Mouse (Mus musculus) midbrain, embryonic 13.5 days (tissue): Measurements from ENCODE around the gene Fasl. TPM values are rescaled to one million over a fixed set of nuclear protein-coding genes. Genes with fewer than 3 reads are reported as not detected.

Source experiments
- ATAC-seq: fragments of 200-750 bp; cut with Nextera tagmentation; 2 replicates; pipeline ENCODE4 v1.8.0; 2017; ENCODE audit warnings: mild to moderate bottlenecking, moderate TSS enrichment, moderate library complexity
- H3K27ac ChIP-seq: fragments of 300-500 bp; sonication (generic); 2 replicates; pipeline ENCODE4 v1.5.1; 2015; ENCODE audit warnings: inconsistent platforms, mild to moderate bottlenecking, moderate library complexity
- H3K27me3 ChIP-seq: fragments of 300-500 bp; sonication (generic); 2 replicates; pipeline ENCODE4 v1.6.1; 2015; ENCODE audit warnings: mild to moderate bottlenecking, inconsistent platforms
- H3K36me3 ChIP-seq: fragments of 300-500 bp; sonication (generic); 2 replicates; pipeline ENCODE4 v1.6.1; 2015; ENCODE audit warnings: mild to moderate bottlenecking, inconsistent platforms
- H3K4me1 ChIP-seq: fragments of 300-500 bp; sonication (generic); replicated peaks from 2 replicates; pipeline ENCODE4 v1.6.1; 2015; ENCODE audit warnings: inconsistent platforms
- H3K4me2 ChIP-seq: fragments of 300-500 bp; sonication (generic); replicated peaks from 2 replicates; pipeline ENCODE4 v1.6.1; 2015; ENCODE audit warnings: moderate library complexity, mild to moderate bottlenecking, inconsistent platforms
- H3K4me3 ChIP-seq: fragments of 300-500 bp; sonication (generic); replicated peaks from 2 replicates; pipeline ENCODE4 v1.5.1; 2015; ENCODE audit warnings: mild to moderate bottlenecking, inconsistent platforms
- H3K9ac ChIP-seq: fragments of 300-500 bp; sonication (generic); replicated peaks from 2 replicates; pipeline ENCODE4 v1.6.1; 2015; ENCODE audit warnings: mild to moderate bottlenecking, inconsistent platforms
- H3K9me3 ChIP-seq: fragments of 300-500 bp; sonication (generic); 2 replicates; pipeline ENCODE4 v1.6.1; 2016; ENCODE audit warnings: mild to moderate bottlenecking, inconsistent platforms
- WGBS: fragments of 180-500 bp; shearing (Covaris S2); methylation state at CpG from one replicate; pipeline ENCODE4 v1.1.7; 2015; 5-methylcytosine and 5-hydroxymethylcytosine counted together
- polyA plus RNA-seq: library from polyadenylated mRNA; unstranded; fragments of >200 nt; fragmentation: Nextera tagmentation; extraction: Ambion mirVana; gene quantifications from 2 replicates; pipeline ENCODE4 v1.2.1, GENCODE M21; 2015

Gene Fasl
- polyA plus RNA-seq, 1 experiment from 2014 or later = 0.08 TPM

DNA sequence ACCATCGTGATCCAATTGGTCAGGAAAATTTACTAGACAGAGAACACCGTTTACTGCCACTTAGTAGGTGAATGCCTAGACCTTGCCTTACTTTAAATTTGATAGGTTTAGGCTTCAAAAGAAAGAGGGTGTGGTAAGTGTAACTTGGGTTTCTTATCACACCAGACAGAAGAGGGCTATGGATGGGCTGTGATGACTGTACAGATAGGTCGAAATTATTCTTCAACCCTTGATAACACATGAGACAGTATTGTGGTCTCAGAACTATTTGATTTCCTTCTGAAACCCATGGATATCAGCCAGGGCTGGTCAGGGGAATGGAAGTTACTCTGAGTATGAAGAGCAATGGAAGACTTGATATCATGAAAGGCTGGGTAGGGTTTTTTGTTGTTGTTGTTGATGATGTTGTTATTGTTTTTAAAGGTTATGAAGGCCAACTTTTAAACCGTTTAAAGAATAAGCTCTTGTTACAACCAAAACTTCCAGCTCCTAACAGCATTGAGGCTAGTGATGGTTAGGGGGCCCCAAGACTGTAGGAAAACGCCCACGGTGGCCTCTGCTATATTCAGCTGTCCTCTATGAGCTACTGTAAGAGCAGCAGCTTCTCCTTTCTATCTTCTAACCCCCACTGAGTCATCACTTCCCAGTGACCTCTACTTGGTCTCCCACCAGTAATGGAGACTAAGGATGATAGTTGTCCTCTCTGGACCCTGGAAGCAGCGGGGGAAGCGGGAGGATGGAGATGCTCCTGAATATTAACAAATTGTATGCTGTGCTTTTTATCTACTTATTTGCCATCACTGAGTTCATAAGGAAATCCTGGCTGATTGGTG, 3.8 kb upstream of the Fasl start:
- WGBS = 91% methylated on average over 8 of the region's 8 CpGs
- ATAC-seq = no peak
- H3K9ac ChIP-seq = no peak overlapping the region
- H3K27me3 ChIP-seq = no peaks in the 10 kb centered on the region
- H3K4me3 ChIP-seq = no peak overlapping the region
- H3K4me2 ChIP-seq = no peak overlapping the region
- no peaks in the 10 kb centered on the region for H3K4me1 ChIP-seq
- H3K27ac ChIP-seq = no peak overlapping the region
- no peaks in the 10 kb centered on the region for H3K9me3 ChIP-seq
- H3K36me3 ChIP-seq = no peaks in the 10 kb centered on the region

DNA sequence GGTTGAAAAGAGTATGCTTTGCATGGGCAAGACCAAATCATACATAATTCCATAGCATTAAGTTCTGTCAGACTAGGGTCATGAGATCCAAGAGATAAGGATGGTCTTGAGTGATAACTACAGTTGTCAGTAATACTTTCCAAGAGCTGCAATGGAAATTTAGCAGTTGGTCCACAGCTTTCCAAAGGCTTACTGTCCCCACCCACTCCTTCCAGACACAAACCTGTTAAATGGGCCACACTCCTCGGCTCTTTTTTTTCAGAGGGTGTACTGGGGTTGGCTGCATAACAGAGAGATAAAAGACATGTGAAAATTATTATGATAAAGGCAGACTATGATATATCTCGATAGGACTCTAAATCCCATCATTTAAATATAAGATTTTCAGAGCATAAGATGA, 5.6 kb downstream of the Fasl start:
- 81% methylated on average over 2 of the region's 2 CpGs for WGBS
- H3K4me2 ChIP-seq = no peak overlapping the region
- no peaks in the 10 kb centered on the region for H3K36me3 ChIP-seq
- no peak for ATAC-seq
- H3K27me3 ChIP-seq = no peaks in the 10 kb centered on the region
- H3K4me1 ChIP-seq = no peaks in the 10 kb centered on the region
- no peak overlapping the region for H3K27ac ChIP-seq
- H3K4me3 ChIP-seq = no peak overlapping the region
- H3K9ac ChIP-seq = no peak overlapping the region
- H3K9me3 ChIP-seq = no peaks in the 10 kb centered on the region

GRCm38 (mm10) chr1:161781594-161781993, 6.7 kb downstream of the Fasl start:
- Histone ChIP-seq H3K27me3 (no peaks in the 10 kb centered on the region), H3K9ac (no peak overlapping the region), H3K4me2 (no peak overlapping the region), H3K27ac (no peak overlapping the region), H3K36me3 (no peaks in the 10 kb centered on the region), H3K4me3 (no peak overlapping the region), H3K9me3 (no peaks in the 10 kb centered on the region), H3K4me1 (no peaks in the 10 kb centered on the region)
- ATAC-seq = no peak
- 89% methylated on average over 5 of the region's 5 CpGs for WGBS

- H3K4me3 ChIP-seq = no peak overlapping the region
- no peaks in the 10 kb centered on the region for H3K27me3 ChIP-seq
- ATAC-seq = no peak
- H3K9ac ChIP-seq = no peak overlapping the region
- no peak overlapping the region for H3K27ac ChIP-seq
- no peaks in the 10 kb centered on the region for H3K4me1 ChIP-seq
- H3K36me3 ChIP-seq = no peaks in the 10 kb centered on the region
- no peak overlapping the region for H3K4me2 ChIP-seq
- H3K9me3 ChIP-seq = no peaks in the 10 kb centered on the region
Measured at GRCm38 (mm10) chr1:161779057-161779456, 9.2 kb downstream of the Fasl start.

- no peaks in the 10 kb centered on the region for H3K9me3 ChIP-seq
- no peak overlapping the region for H3K9ac ChIP-seq
- H3K4me1 ChIP-seq = no peaks in the 10 kb centered on the region
- no peak overlapping the region for H3K27ac ChIP-seq
- WGBS = 79% methylated on average over 6 of the region's 6 CpGs
- no peak for ATAC-seq
- no peak overlapping the region for H3K4me3 ChIP-seq
- H3K4me2 ChIP-seq = no peak overlapping the region
- no peaks in the 10 kb centered on the region for H3K36me3 ChIP-seq
- H3K27me3 ChIP-seq = no peaks in the 10 kb centered on the region
Measured at GRCm38 (mm10) chr1:161775151-161775550, 13.1 kb downstream of the Fasl start.

GRCm38 (mm10) chr1:161771293-161771692, 17.0 kb downstream of the Fasl start:
- no peaks in the 10 kb centered on the region for H3K4me1 ChIP-seq
- H3K9me3 ChIP-seq = no peaks in the 10 kb centered on the region
- H3K27ac ChIP-seq = no peak overlapping the region
- no peak overlapping the region for H3K9ac ChIP-seq
- ATAC-seq = no peak
- H3K36me3 ChIP-seq = no peaks in the 10 kb centered on the region
- H3K27me3 ChIP-seq = no peaks in the 10 kb centered on the region
- H3K4me3 ChIP-seq = no peak overlapping the region
- no peak overlapping the region for H3K4me2 ChIP-seq
- WGBS = 80% methylated on average over 2 of the region's 2 CpGs

- Histone ChIP-seq H3K4me3 (no peak overlapping the region), H3K27ac (no peak overlapping the region), H3K36me3 (no peaks in the 10 kb centered on the region), H3K9ac (no peak overlapping the region), H3K27me3 (no peaks in the 10 kb centered on the region), H3K9me3 (no peaks in the 10 kb centered on the region), H3K4me2 (no peak overlapping the region), H3K4me1 (no peaks in the 10 kb centered on the region)
- 84% methylated on average over 1 of the region's 1 CpGs for WGBS
- ATAC-seq = no peak
Measured at GRCm38 (mm10) chr1:161769329-161769728, 19.0 kb downstream of the Fasl start.

DNA sequence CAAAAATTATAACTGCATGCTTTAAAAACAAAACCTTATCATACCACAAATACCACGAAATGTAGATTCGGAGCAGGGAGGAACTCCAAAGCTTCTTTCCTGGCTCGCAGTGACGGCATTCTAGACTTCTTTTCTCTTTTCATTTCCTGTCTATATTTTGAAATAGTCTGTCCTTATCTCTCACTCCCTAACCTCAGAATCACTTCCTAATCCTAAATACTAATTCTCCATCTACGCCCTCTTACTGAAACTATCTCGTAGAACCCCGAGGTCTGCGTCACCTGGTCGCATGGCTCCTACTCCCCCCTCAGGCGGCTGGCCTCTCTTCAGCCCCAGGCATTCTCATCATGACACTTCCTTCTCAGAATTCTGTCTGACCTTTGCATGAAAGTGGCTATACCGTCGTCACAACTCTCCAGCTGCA, 21.2 kb downstream of the Fasl start:
- no peaks in the 10 kb centered on the region for H3K36me3 ChIP-seq
- H3K9me3 ChIP-seq = no peaks in the 10 kb centered on the region
- no peak overlapping the region for H3K4me3 ChIP-seq
- H3K4me2 ChIP-seq = no peak overlapping the region
- H3K27ac ChIP-seq = no peak overlapping the region
- no peak for ATAC-seq
- H3K9ac ChIP-seq = no peak overlapping the region
- no peaks in the 10 kb centered on the region for H3K4me1 ChIP-seq
- WGBS = 73% methylated on average over 12 of the region's 12 CpGs
- H3K27me3 ChIP-seq = no peaks in the 10 kb centered on the region

DNA sequence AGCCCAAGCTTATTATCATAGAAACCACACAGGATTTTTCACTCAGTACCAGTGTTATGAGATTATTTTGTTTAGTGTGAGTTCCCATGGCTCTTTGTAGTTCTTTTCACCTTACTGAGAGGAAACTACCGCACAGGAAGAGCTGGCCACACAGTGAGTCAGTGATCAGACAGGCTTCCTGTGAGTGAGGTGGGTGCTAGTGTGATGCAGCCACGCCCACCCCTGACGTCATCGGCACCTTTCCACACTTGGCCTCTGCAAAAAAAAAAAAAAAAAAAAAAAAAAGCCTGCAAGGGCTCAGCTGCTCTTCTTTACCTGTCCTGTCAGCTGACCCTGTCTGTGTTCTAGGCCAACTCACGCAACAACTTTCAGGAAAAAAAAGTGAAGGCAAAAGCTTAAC, 21.6 kb downstream of the Fasl start:
- Histone ChIP-seq H3K27me3 (no peaks in the 10 kb centered on the region), H3K4me1 (no peaks in the 10 kb centered on the region), H3K4me2 (no peak overlapping the region), H3K9ac (no peak overlapping the region), H3K9me3 (no peaks in the 10 kb centered on the region), H3K27ac (no peak overlapping the region), H3K36me3 (no peaks in the 10 kb centered on the region), H3K4me3 (no peak overlapping the region)
- ATAC-seq = no peak
- WGBS = 62% methylated on average over 5 of the region's 5 CpGs

DNA sequence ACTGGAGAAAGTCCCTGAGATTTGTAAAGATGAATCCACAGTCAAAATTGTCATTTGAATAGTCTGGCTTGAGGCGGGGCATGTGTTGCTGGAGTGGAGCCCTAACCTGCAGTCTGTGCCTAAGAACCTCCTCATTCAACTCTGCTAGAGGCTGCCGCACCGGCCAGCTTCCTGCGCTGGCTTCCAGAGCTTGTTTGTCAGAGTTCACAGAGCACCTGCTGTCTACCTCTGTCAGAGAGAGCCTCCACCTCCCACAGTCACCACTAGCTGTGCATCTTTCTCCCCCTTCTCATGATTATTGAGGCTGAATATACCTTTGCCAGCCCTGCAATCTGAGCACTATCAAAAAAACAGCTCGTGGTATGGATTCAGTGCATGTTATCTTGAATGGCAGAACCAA, 22.4 kb downstream of the Fasl start:
- Histone ChIP-seq H3K9ac (no peak overlapping the region), H3K9me3 (no peaks in the 10 kb centered on the region), H3K4me3 (no peak overlapping the region), H3K4me1 (no peaks in the 10 kb centered on the region), H3K4me2 (no peak overlapping the region), H3K36me3 (no peaks in the 10 kb centered on the region), H3K27me3 (no peaks in the 10 kb centered on the region), H3K27ac (no peak overlapping the region)
- no peak for ATAC-seq
- 48% methylated on average over 5 of the region's 5 CpGs for whole genome bisulfite sequencing

GRCm38 (mm10) chr1:161764964-161765363, 23.3 kb downstream of the Fasl start:
- no peak overlapping the region for H3K27ac ChIP-seq
- H3K36me3 ChIP-seq = no peaks in the 10 kb centered on the region
- no peaks in the 10 kb centered on the region for H3K4me1 ChIP-seq
- H3K4me2 ChIP-seq = no peak overlapping the region
- no peak overlapping the region for H3K4me3 ChIP-seq
- no peaks in the 10 kb centered on the region for H3K9me3 ChIP-seq
- no peak overlapping the region for H3K9ac ChIP-seq
- 91% methylated on average over 1 of the region's 1 CpGs for WGBS
- no peaks in the 10 kb centered on the region for H3K27me3 ChIP-seq
- ATAC-seq = no peak

DNA sequence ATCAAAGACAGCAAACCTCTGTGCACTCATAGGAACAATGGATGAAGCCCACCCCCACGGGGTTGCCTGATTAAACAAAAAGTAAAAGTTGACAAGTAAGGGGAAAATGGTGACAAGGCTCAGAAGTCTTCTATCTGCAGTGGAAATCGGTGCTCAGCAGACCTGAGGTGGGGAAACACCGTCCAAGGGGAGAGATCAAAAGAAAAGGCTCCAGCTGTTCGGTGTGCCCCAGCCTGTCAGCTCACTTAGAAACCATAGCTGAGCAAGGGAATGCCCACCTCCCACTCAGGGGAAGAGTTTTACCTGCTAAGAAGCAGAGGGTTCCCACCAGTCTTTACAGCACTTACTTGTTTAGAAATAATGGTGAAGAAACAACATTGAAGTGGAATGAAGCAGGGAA, 26.7 kb downstream of the Fasl start:
- Histone ChIP-seq H3K9me3 (no peaks in the 10 kb centered on the region), H3K4me3 (no peak overlapping the region), H3K36me3 (no peaks in the 10 kb centered on the region), H3K27ac (no peak overlapping the region), H3K4me2 (no peak overlapping the region), H3K27me3 (no peaks in the 10 kb centered on the region), H3K9ac (no peak overlapping the region), H3K4me1 (no peaks in the 10 kb centered on the region)
- ATAC-seq = no peak
- WGBS = 41% methylated on average over 4 of the region's 4 CpGs

DNA sequence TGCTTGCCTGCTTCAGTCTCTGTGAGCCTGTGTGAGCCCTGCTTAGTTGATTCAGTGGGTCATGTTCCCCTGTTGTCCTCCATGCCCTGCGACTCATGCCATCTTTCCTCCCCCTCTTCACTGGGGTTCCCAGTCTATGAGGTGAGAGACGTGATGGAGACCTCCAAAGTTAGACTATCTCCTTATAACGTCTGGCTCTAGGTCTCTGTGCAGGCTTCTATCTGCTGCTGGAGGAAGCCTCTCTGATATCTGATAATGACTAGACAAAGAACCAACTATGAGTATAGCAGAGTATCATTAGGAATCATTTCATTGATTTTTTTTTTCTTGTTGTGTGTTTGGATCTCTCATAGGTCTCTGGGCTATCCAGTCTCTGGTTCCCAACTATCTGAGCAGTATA, 31.7 kb downstream of the Fasl start:
- Histone ChIP-seq H3K27ac (no peak overlapping the region), H3K4me3 (no peak overlapping the region), H3K27me3 (no peaks in the 10 kb centered on the region), H3K4me1 (no peaks in the 10 kb centered on the region), H3K9ac (no peak overlapping the region), H3K4me2 (no peak overlapping the region), H3K9me3 (no peaks in the 10 kb centered on the region), H3K36me3 (no peaks in the 10 kb centered on the region)
- ATAC-seq = no peak
- 89% methylated on average over 3 of the region's 3 CpGs for WGBS
